ENCODE assay signal across 12 mouse cellular contexts in the genomic region with DNA sequence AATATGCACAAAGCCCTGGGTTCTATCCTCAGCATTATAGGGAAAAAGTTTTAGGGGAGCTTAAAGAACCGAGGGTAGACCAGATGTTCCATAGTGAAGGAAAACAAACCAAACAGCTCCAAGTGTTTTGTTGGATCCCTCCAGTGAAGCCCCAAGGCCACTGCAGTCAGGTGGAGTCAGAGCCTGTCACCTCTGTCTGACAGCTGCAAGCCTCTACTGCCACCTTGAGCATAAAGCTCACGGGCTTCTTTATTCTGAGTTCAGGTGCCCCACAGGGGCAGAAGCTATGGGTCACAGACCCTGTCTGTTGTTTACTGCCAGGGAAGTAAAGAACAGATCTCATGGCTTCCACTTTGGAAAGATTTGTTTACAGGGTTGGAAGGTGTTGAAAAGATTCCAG. TPM values are rescaled to one million over a fixed set of nuclear protein-coding genes. Genes with fewer than 3 reads are reported as not detected.
DNase-seq lines count a peak whose midpoint lies in the region; ATAC-seq and TF ChIP-seq lines count a peak whose summit lies in the region.
"Had no signal": no experiment of that assay in that cellular context is flagged by ENCODE, and none has a peak within 500 bp of the region (broad histone marks: within the 10 kb centered on the region; RNA-seq: fewer than 3 reads in every experiment).

No protein-coding gene starts in this region.

- H3K9me3 ChIP-seq in heart, postnatal 0 days (replicated peaks; ENCODE audit: control insufficient read depth, low read length): no peaks in the 10 kb centered on the region
- no peaks in the 10 kb centered on the region for H3K9me3 ChIP-seq in heart, embryonic 11.5 days (replicated peaks; ENCODE audit: control insufficient read depth, low read length)
- H3K9me3 ChIP-seq: kidney, embryonic 15.5 days; limb, embryonic 13.5 days had no signal

- 47% methylated on average over 2 of the region's 2 CpGs for WGBS in heart, postnatal 0 days
- 45% methylated on average over 2 of the region's 2 CpGs for WGBS in heart, embryonic 11.5 days (ENCODE audit: insufficient replicate concordance)
- 58% methylated on average over 2 of the region's 2 CpGs for WGBS in spleen, adult 2 months
- WGBS in lung, adult 2 months: 56% methylated on average over 2 of the region's 2 CpGs

- no peak overlapping the region for H3K4me3 ChIP-seq in heart, postnatal 0 days (ENCODE audit: low read depth, low read length)
- no peak overlapping the region for H3K4me3 ChIP-seq in heart, embryonic 11.5 days (ENCODE audit: low read depth, low read length)
- no peak overlapping the region for H3K4me3 ChIP-seq in spleen, adult 2 months (ENCODE audit: extremely low read depth, insufficient read depth, insufficient read length)
- H3K4me3 ChIP-seq in lung, adult 2 months (replicated peaks; ENCODE audit: extremely low read depth, low read depth, low read length): no peak overlapping the region
- H3K4me3 ChIP-seq: kidney, embryonic 15.5 days; limb, embryonic 13.5 days had no signal

- TF ChIP-seq EP300 in heart, postnatal 0 days (IDR thresholded peaks at IDR 0.05; ENCODE audit: low read depth): no peak

- TF ChIP-seq POLR2A in spleen, adult 2 months (IDR thresholded peaks at IDR 0.05; ENCODE audit: low read depth, low read length): no peak
- no peak for TF ChIP-seq POLR2A in lung, adult 2 months (IDR thresholded peaks at IDR 0.05; ENCODE audit: borderline replicate concordance, extremely low read depth, low read depth, low read length)

- DNase-seq in heart, postnatal 0 days (ENCODE audit: low spot score): peak; percentile 12
- DNase-seq in spleen, adult 2 months (ENCODE audit: low read depth in 1 of 2, low spot score in 2 of 2): no peak
- DNase-seq in spleen, adult 18-20 months: no peak
- DNase-seq in lung, adult 2 months: peak; percentile 11
- DNase-seq: cerebellum, adult 18-20 months had no signal

- H3K27ac ChIP-seq in heart, postnatal 0 days (ENCODE audit: low read depth): no peak overlapping the region
- H3K27ac ChIP-seq in heart, embryonic 11.5 days (ENCODE audit: low read depth, low read length): no peak overlapping the region
- no peak overlapping the region; the same call in 1 of the 2 replicates for H3K27ac ChIP-seq in spleen, adult 2 months (ENCODE audit: insufficient read depth, low read length)
- H3K27ac ChIP-seq: kidney, embryonic 15.5 days; limb, embryonic 13.5 days had no signal

- no peaks in the 10 kb centered on the region for H3K36me3 ChIP-seq in heart, postnatal 0 days (replicated peaks; ENCODE audit: control insufficient read depth, insufficient read depth, low read length)
- no peaks in the 10 kb centered on the region for H3K36me3 ChIP-seq in heart, embryonic 11.5 days (ENCODE audit: control insufficient read depth, insufficient read depth, low read length)
- H3K36me3 ChIP-seq in spleen, adult 2 months (ENCODE audit: control insufficient read depth, insufficient read depth, low read length): no peaks in the 10 kb centered on the region
- H3K36me3 ChIP-seq: kidney, embryonic 15.5 days; limb, embryonic 13.5 days had no signal

- H3K27me3 ChIP-seq in heart, postnatal 0 days (ENCODE audit: control insufficient read depth, insufficient read depth, low read length): no peaks in the 10 kb centered on the region
- H3K27me3 ChIP-seq in heart, embryonic 11.5 days (ENCODE audit: control insufficient read depth, insufficient read depth, low read length): peaks cover 7% of the 10 kb centered on the region
- no peaks in the 10 kb centered on the region for H3K27me3 ChIP-seq in spleen, adult 2 months (ENCODE audit: control insufficient read depth, insufficient read depth, low read length)

- H3K9ac ChIP-seq in heart, postnatal 0 days (replicated peaks; ENCODE audit: low read depth, low read length): no peak overlapping the region
- no peak overlapping the region for H3K9ac ChIP-seq in heart, embryonic 11.5 days (ENCODE audit: low read depth, low read length)
- H3K9ac ChIP-seq: kidney, embryonic 15.5 days; limb, embryonic 13.5 days had no signal

- H3K4me1 ChIP-seq in heart, postnatal 0 days (ENCODE audit: control insufficient read depth, insufficient read depth): no peaks in the 10 kb centered on the region
- no peaks in the 10 kb centered on the region for H3K4me1 ChIP-seq in heart, embryonic 11.5 days (ENCODE audit: control insufficient read depth, insufficient read depth, low read length)
- H3K4me1 ChIP-seq in spleen, adult 2 months (ENCODE audit: control insufficient read depth, insufficient read depth, insufficient read length): peaks cover 9% of the 10 kb centered on the region; the same call in 1 of the 2 replicates
- H3K4me1 ChIP-seq in lung, adult 2 months (ENCODE audit: control insufficient read depth, insufficient read depth, low read length): peaks cover 1% of the 10 kb centered on the region; the same call in 1 of the 2 replicates
- H3K4me1 ChIP-seq: kidney, embryonic 15.5 days; limb, embryonic 13.5 days had no signal

- TF ChIP-seq CTCF in heart, postnatal 0 days (IDR thresholded peaks at IDR 0.05; ENCODE audit: low read depth): peak; percentile 47
- peak; percentile 19; the same call in 1 of the 2 replicates for TF ChIP-seq CTCF in spleen, adult 2 months (IDR thresholded peaks at IDR 0.05; ENCODE audit: extremely low read depth, insufficient read depth, insufficient read length, insufficient replicate concordance)
- TF ChIP-seq CTCF in lung, adult 2 months (IDR thresholded peaks at IDR 0.05; ENCODE audit: insufficient read depth, low read length): peak; percentile 56

- H3K4me2 ChIP-seq in heart, postnatal 0 days (ENCODE audit: low read depth, low read length): no peak overlapping the region
- H3K4me2 ChIP-seq in heart, embryonic 11.5 days: no peak overlapping the region
- H3K4me2 ChIP-seq: kidney, embryonic 15.5 days; limb, embryonic 13.5 days had no signal

- no peak for ATAC-seq in heart, postnatal 0 days (ENCODE audit: insufficient read depth, low read depth)
- no peak for ATAC-seq in heart, embryonic 11.5 days (replicated peaks; ENCODE audit: insufficient number of reproducible peaks, low FRiP score, low TSS enrichment)
- ATAC-seq in monocyte, adult 5-6 weeks (replicated peaks; ENCODE audit: insufficient number of reproducible peaks, low FRiP score, low TSS enrichment, poor library complexity, severe bottlenecking): no peak
- ATAC-seq in granulocyte monocyte progenitor cell, adult 5-6 weeks (replicated peaks; ENCODE audit: poor library complexity, severe bottlenecking): no peak
- ATAC-seq in cerebellum, adult (ENCODE audit: insufficient number of reproducible peaks, low FRiP score, low TSS enrichment): no peak
- ATAC-seq: midbrain, embryonic 16.5 days had no signal

RNA-seq across cellular contexts. Expression of a gene that starts 47.2 kb away (rescaled TPM):
- total RNA-seq in heart, postnatal 0 days (2014; rRNA removed; ENCODE audit: low replicate concordance): 0.08 TPM in 1 of 2 replicates, not detected in the other
- polyA plus RNA-seq in heart, postnatal 0 days (2015; fragmentation: Nextera tagmentation; extraction: Ambion mirVana): 0.05 TPM in 2 replicates
- 0.06 TPM in 1 of 2 replicates, not detected in the other for polyA plus RNA-seq in heart, embryonic 11.5 days (2014; fragmentation: Nextera tagmentation; extraction: Ambion mirVana)
- polyA plus RNA-seq in spleen, adult 2 months (2012; rRNA removed): 0.51 and 0.75 TPM in 2 replicates
- polyA plus RNA-seq in lung, adult 2 months (2012; rRNA removed): 0.72 and 0.92 TPM in 2 replicates
- total RNA-seq in monocyte, adult 5-6 weeks (2017): 0.67 to 1.6 TPM (median 0.75 TPM) in 3 replicates
- not detected in 2 replicates for total RNA-seq in granulocyte monocyte progenitor cell, adult 5-6 weeks (2014; fragmentation: Nextera tagmentation)
- not detected in 2 replicates for total RNA-seq in granulocyte monocyte progenitor cell, adult 5-6 weeks (2017)

Comparison
In these comparisons a context has a peak if more than half of its experiments do, and no peak if none do; other contexts are left out.
1. DNase-seq: peak in heart, postnatal 0 days (single experiment) and lung, adult 2 months (single experiment); none in spleen, adult 2 months (0 of 2) and spleen, adult 18-20 months (0 of 2).
2. Peak in every context shown above with its lines, with median percentiles within 50 percentile points of each other: CTCF ChIP-seq.